ENCODE assay signal across 9 mouse cellular contexts in genomic region chr2:13792256-13793005, GRCm38 (mm10). TPM values are rescaled to one million over a fixed set of nuclear protein-coding genes. Genes with fewer than 3 reads are reported as not detected.
DNase-seq lines count a peak whose midpoint lies in the region; ATAC-seq lines count a peak whose summit lies in the region.
"Had no signal": no experiment of that assay in that cellular context is flagged by ENCODE, and none has a peak within 500 bp of the region (broad histone marks: within the 10 kb centered on the region; RNA-seq: fewer than 3 reads in every experiment).

No protein-coding gene starts in this region.

- 42% methylated on average over 13 of the region's 13 CpGs for WGBS in heart, embryonic 13.5 days
- WGBS in hindbrain, embryonic 15.5 days: 39% methylated on average over 13 of the region's 13 CpGs
- 51% methylated on average over 13 of the region's 13 CpGs for WGBS in midbrain, embryonic 10.5 days

- H3K27me3 ChIP-seq in heart, embryonic 13.5 days (replicated peaks): peaks cover 65% of the 10 kb centered on the region
- peaks cover 19% of the 10 kb centered on the region for H3K27me3 ChIP-seq in hindbrain, embryonic 15.5 days
- H3K27me3 ChIP-seq in midbrain, embryonic 10.5 days (ENCODE audit: low read depth, poor library complexity, severe bottlenecking): peaks cover 63% of the 10 kb centered on the region

- H3K4me1 ChIP-seq in heart, embryonic 13.5 days: peaks cover 11% of the 10 kb centered on the region
- H3K4me1 ChIP-seq in hindbrain, embryonic 15.5 days (replicated peaks): peaks cover 12% of the 10 kb centered on the region
- peaks cover 14% of the 10 kb centered on the region for H3K4me1 ChIP-seq in midbrain, embryonic 10.5 days

- H3K4me2 ChIP-seq in heart, embryonic 13.5 days: peak overlapping the region; percentile 91
- peak overlapping the region; percentile 93 for H3K4me2 ChIP-seq in hindbrain, embryonic 15.5 days

- H3K9me3 ChIP-seq in heart, embryonic 13.5 days: no peaks in the 10 kb centered on the region
- no peaks in the 10 kb centered on the region for H3K9me3 ChIP-seq in hindbrain, embryonic 15.5 days
- no peaks in the 10 kb centered on the region for H3K9me3 ChIP-seq in midbrain, embryonic 10.5 days (replicated peaks)
- H3K9me3 ChIP-seq: G1E had no signal

- no peak overlapping the region for H3K27ac ChIP-seq in heart, embryonic 13.5 days (replicated peaks)
- no peak overlapping the region for H3K27ac ChIP-seq in hindbrain, embryonic 15.5 days (replicated peaks)
- H3K27ac ChIP-seq in midbrain, embryonic 10.5 days (replicated peaks): no peak overlapping the region

- no peaks in the 10 kb centered on the region for H3K36me3 ChIP-seq in heart, embryonic 13.5 days
- H3K36me3 ChIP-seq in hindbrain, embryonic 15.5 days: no peaks in the 10 kb centered on the region
- no peaks in the 10 kb centered on the region for H3K36me3 ChIP-seq in midbrain, embryonic 10.5 days
- H3K36me3 ChIP-seq: G1E had no signal

- ATAC-seq in heart, embryonic 13.5 days (ENCODE audit: extremely low read depth, insufficient number of reproducible peaks, low FRiP score, low TSS enrichment): no peak
- peak; percentile 20; the same call in 1 of the 2 replicates for ATAC-seq in hindbrain, embryonic 15.5 days (ENCODE audit: low FRiP score, low read depth)

- peak overlapping the region; percentile 68; the same call in 1 of the 2 replicates for H3K9ac ChIP-seq in heart, embryonic 13.5 days
- peak overlapping the region; percentile 56 for H3K9ac ChIP-seq in hindbrain, embryonic 15.5 days

- DNase-seq in heart, adult 11 months: no peak
- peak; percentile 33 for DNase-seq in T-cell, adult 2 months (ENCODE audit: low spot score)
- DNase-seq in midbrain, embryonic 10.5 days (ENCODE audit: low spot score): no peak
- no peak for DNase-seq in gastrocnemius, adult 8-10 months (ENCODE audit: low spot score in 2 of 2)
- no peak for DNase-seq in Muller cell, postnatal 12 days (ENCODE audit: inconsistent ontology term)
- no peak for DNase-seq in urinary bladder, postnatal 4 days (ENCODE audit: low spot score in 2 of 2)

- peak overlapping the region; percentile 62 for H3K4me3 ChIP-seq in heart, embryonic 13.5 days
- H3K4me3 ChIP-seq in hindbrain, embryonic 15.5 days: peak overlapping the region; percentile 60
- H3K4me3 ChIP-seq in midbrain, embryonic 10.5 days: peak overlapping the region; percentile 71

RNA-seq across cellular contexts. Expression of gene St8sia6, which starts 1.4 kb away (rescaled TPM):
- polyA plus RNA-seq in heart, embryonic 13.5 days (2015; fragmentation: Nextera tagmentation; extraction: Ambion mirVana): 0.70 TPM in 2 replicates
- polyA plus RNA-seq in hindbrain, embryonic 15.5 days (2015; fragmentation: Nextera tagmentation; extraction: Ambion mirVana): 2.6 and 2.9 TPM in 2 replicates
- polyA plus RNA-seq in midbrain, embryonic 10.5 days (2016; fragmentation: Nextera tagmentation; extraction: Ambion mirVana): 0.27 and 0.38 TPM in 2 replicates
- total RNA-seq in gastrocnemius, adult 8-10 months (2022): under 1 TPM; 0.36 to 0.90 (median 0.58) TPM
- polyA plus RNA-seq: G1E had no signal
